Mouse (Mus musculus): ENCODE results near the gene Twf2.

- no peak for TF ChIP-seq CTCF (conservative IDR thresholded peaks at IDR 0.05; ENCODE audit: insufficient read depth, insufficient read length, low read depth, low read length)
- peak; percentile 81 for TF ChIP-seq POLR2A (IDR thresholded peaks at IDR 0.05; ENCODE audit: low read depth, low read length)
Observed at GRCm38 (mm10) chr9:106170556-106171345, 32.2 kb upstream of the Twf2 start, which contains the start of gene Wdr82.

Data from kidney, adult 2 months (tissue).